Mouse (Mus musculus): ENCODE measurements at regions not wholly inside any gene's neighbourhood (a gene's known extent, or its start where the extent isn't known, plus 50 kb on each side); places are given as distances from the start of the nearest gene placed in this dataset.

- no peak for TF ChIP-seq GATA1 (IDR thresholded peaks at IDR 0.05; ENCODE audit: borderline replicate concordance, low read length)
- TF ChIP-seq CTCF (IDR thresholded peaks at IDR 0.05; ENCODE audit: low read depth, low read length) = no peak
- no peak for TF ChIP-seq POLR2AphosphoS5 (IDR thresholded peaks at IDR 0.05; ENCODE audit: insufficient replicate concordance, low read depth, low read length)
- no peak for TF ChIP-seq TAL1 (conservative IDR thresholded peaks at IDR 0.05; ENCODE audit: low read depth, low read length)
Observed at GRCm38 (mm10) chr5:149827599-149827998, 149.6 kb downstream of the B3glct start.

All from G1E (cell line).